Mouse (Mus musculus) kidney, adult 9 months (tissue): ENCODE measurements around the gene Lgals2.

Source experiments
- DNase-seq: peaks from one replicate; pipeline ENCODE4 v3.0.0; 2022

The Lgals2 gene

GRCm38 (mm10) chr15:78810146-78810545, 45.2 kb downstream of the Lgals2 start:
- DNase-seq = no peak

- DNase-seq = no peak
Measured at GRCm38 (mm10) chr15:78809739-78810138, 45.6 kb downstream of the Lgals2 start.

GRCm38 (mm10) chr15:78808980-78809379, 46.3 kb downstream of the Lgals2 start:
- no peak for DNase-seq

- no peak for DNase-seq
Measured at GRCm38 (mm10) chr15:78807141-78807540, 48.2 kb downstream of the Lgals2 start.

- no peak for DNase-seq
Measured at GRCm38 (mm10) chr15:78806614-78807013, 48.7 kb downstream of the Lgals2 start.

GRCm38 (mm10) chr15:78805351-78805750, 50.0 kb downstream of the Lgals2 start:
- DNase-seq = no peak

- DNase-seq = peak; percentile 90
Measured at GRCm38 (mm10) chr15:78804326-78804725, 51.0 kb downstream of the Lgals2 start.

- DNase-seq = peak; percentile 86
Measured at GRCm38 (mm10) chr15:78803499-78803900, 51.8 kb downstream of the Lgals2 start.

- DNase-seq = peak; percentile 71
Measured at GRCm38 (mm10) chr15:78802776-78803391, 52.4 kb downstream of the Lgals2 start, which contains the start of gene Card10. TSS of gene Card10 (minus strand) at chr15:78803042.

GRCm38 (mm10) chr15:78801971-78802741, 53.2 kb downstream of the Lgals2 start:
- DNase-seq = no peak

GRCm38 (mm10) chr15:78801571-78801970, 53.8 kb downstream of the Lgals2 start:
- DNase-seq = no peak
